Mouse (Mus musculus) urinary bladder, postnatal 4 days (tissue): ENCODE measurements around the gene Ubl3.

Experiments used
- DNase-seq, 2 experiments: peaks; one replicate each; pipeline ENCODE4 v3.0.0; 2021 to 2022; ENCODE audit warnings: low spot score in 2 of 2

Gene Ubl3

GRCm38 (mm10) chr5:148563281-148563680 is 10.7 kb upstream of the Ubl3 start:
- no peak for DNase-seq

GRCm38 (mm10) chr5:148562235-148562634 is 9.6 kb upstream of the Ubl3 start:
- DNase-seq = no peak

- DNase-seq = no peak
Observed at GRCm38 (mm10) chr5:148559261-148559958, 6.8 kb upstream of the Ubl3 start.

GRCm38 (mm10) chr5:148558472-148558871 is 5.9 kb upstream of the Ubl3 start:
- no peak for DNase-seq

- DNase-seq = no peak
Observed at GRCm38 (mm10) chr5:148556509-148556908, 3.9 kb upstream of the Ubl3 start.

- no peak for DNase-seq
Observed at GRCm38 (mm10) chr5:148555156-148555555, 2.6 kb upstream of the Ubl3 start.

GRCm38 (mm10) chr5:148554701-148555100 is 2.1 kb upstream of the Ubl3 start:
- DNase-seq = no peak

GRCm38 (mm10) chr5:148554242-148554641 is 1.7 kb upstream of the Ubl3 start:
- no peak for DNase-seq

GRCm38 (mm10) chr5:148553723-148554122 is 1.1 kb upstream of the Ubl3 start:
- no peak for DNase-seq

DNA sequence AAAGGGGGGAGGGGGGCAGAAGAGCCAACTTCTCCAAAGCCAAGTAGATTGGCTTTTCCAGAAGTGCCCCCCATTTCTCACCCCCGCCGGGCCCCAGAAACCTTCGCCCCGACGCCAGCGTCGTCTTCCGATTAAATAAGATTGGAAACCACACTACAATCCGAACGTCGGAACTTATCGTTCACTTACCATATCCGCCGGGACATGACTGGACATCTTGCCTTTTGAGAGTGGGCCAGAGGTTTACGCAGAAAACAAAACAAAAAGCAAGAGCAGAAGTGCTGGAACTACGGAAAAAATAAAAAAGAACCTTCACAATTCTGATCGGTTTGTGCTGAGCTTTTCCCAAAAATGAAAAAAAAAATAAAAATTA is 839 bp downstream of the Ubl3 start:
- no peak for DNase-seq

- DNase-seq = no peak
Observed at GRCm38 (mm10) chr5:148550821-148551763, 1.5 kb downstream of the Ubl3 start.

DNA sequence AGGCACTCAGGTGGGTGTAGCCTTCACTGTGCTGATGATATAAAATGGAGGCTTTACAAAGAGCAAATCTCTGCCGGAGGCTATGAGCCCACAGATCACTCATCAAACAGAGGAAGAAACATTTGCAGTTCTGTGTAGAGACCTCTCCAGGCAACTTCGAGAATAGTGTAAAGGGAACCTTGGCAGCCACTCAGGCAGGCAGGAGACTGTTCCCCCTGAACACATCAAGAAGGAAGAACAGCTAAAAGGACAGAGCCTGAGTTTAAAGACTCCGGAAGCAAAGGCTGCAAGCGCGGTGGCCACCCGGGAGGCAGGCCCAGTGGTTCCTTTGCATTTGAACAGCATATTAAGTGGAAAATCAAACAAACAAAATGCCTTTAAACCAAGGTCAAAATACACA is 2.2 kb downstream of the Ubl3 start:
- DNase-seq = no peak

DNA sequence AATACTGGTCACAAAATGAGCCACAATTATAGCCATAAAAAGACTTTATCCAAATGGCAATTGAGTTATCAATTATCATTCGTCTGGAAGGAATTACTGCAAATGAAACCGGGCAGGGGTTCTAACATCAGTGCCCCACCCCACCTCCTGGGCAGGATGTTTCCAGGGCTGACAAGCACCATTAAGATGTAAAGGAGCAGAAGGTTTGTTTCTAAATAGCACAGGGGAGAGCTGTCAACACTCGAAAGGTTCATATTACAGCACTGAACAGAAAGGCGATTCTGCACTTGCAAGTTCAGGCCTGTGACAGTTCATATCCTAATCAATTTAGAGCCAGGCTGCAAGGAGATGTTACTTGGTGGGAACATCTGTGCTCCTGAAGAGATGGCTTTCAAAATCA is 3.3 kb downstream of the Ubl3 start:
- no peak for DNase-seq

GRCm38 (mm10) chr5:148548568-148548967 is 4.0 kb downstream of the Ubl3 start:
- DNase-seq = no peak

GRCm38 (mm10) chr5:148547870-148548456 is 4.6 kb downstream of the Ubl3 start:
- no peak for DNase-seq

GRCm38 (mm10) chr5:148546970-148547369 is 5.6 kb downstream of the Ubl3 start:
- DNase-seq = no peak

- no peak for DNase-seq
Observed at GRCm38 (mm10) chr5:148544733-148545132, 7.9 kb downstream of the Ubl3 start.

GRCm38 (mm10) chr5:148542196-148542595 is 10.4 kb downstream of the Ubl3 start:
- DNase-seq = no peak

DNA sequence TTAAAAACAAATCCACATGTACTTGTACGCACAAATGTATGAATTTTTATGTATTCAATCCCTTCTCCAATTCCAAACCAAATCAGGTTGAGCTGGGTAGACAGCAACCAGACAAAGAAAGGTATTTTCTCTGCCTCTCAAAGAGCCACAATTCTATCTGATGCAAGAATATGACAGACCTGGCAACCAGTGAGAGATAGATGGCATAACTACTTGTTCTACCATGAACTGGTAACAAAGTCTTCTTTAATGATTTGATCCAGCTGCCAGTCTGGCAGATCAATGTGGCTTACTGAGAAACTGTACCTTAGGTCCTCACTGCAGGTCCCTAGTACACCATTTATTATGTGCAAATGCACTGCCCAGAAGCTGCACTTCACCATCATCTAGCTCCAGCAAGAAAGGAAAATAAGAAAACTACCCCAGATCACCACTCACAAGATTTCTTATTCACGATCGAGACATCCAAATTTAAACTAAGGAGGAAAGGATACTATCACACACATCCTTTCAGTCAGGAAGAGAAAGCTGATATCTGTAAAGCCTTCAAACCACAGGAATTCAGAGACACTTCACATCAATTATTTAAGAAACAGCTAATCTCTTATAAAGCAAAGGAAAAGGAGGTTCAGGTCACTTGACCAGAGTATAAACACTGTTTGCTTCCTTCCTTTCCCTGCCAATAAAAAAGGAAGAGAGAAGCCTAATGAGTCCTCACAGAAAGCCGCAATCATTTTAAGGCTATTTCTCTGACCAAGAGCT is 16.7 kb downstream of the Ubl3 start:
- no peak for DNase-seq

GRCm38 (mm10) chr5:148534644-148535043 is 17.9 kb downstream of the Ubl3 start:
- no peak for DNase-seq

DNA sequence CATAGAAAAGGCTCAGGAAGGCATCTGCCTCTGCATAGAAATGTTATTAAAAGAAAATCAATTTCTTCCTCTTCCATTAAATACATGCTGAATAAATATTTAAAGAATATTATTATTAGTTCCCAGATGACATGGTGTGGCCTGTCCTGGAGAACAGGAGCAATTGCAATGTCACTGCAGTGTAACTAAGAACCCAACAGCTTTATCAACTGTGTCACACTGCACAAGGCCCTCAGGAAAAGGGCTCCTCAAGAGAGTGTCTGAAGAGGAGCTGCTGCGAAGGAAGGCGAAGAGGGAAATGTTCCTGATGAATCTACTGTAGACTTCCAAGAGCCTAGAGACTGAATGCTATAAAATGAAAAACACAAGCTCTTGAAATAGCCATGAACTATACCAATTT is 18.7 kb downstream of the Ubl3 start:
- no peak for DNase-seq

DNA sequence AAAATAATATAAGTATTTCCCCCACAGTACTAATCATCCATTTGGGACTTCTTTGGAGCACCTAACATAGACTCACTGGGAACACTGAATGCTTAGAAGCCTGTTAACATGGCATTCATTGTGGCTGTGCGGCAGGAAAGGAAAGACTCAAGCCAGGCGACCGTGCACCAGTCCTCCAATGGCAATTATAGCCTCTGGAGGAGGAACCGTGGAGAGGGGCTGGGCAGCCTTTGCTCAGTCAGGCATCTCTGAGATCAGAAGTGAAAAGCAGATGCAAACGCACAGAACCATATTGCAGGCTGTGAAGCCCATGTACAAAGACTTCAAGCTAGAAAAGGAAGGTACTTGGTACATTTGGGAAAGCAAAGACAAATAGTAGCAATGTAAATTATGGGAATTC is 20.4 kb downstream of the Ubl3 start:
- DNase-seq = no peak
